Mouse (Mus musculus): Measurements from ENCODE around the gene Adap1. TPM values are rescaled to one million over a fixed set of nuclear protein-coding genes. Genes with fewer than 3 reads are reported as not detected.
A peak's percentile ranks its signal among the peaks of the same experiment; 100 is the strongest.

Gene Adap1
- polyA plus RNA-seq, 1 experiment from 2014 or later, result 3.3 TPM

DNA sequence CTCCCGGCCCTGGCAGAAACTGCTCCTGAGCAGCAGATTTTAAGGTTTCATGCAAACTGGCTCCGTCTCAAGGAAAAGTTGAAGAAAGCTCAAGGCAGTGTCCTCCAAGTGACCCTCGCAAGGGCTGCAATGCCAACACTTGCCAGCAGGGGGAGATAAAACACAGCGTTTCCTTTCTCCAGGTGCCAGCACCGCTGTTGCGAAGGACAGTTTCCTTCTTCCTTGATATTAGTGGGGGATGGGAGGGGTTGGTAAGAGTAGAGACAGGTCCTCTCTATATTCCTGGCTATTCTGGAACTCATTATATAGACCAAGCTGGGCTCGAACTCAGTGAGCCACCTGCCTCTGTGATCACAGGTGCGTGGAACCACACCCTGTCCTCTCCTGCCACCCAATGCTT lies 6.3 kb upstream of the Adap1 start:
- Histone ChIP-seq H3K27ac (no peak overlapping the region), H3K9ac (no peak overlapping the region), H3K27me3 (peaks cover 25% of the 10 kb centered on the region), H3K9me3 (no peaks in the 10 kb centered on the region), H3K4me1 (no peaks in the 10 kb centered on the region), H3K36me3 (replicated peaks) (peaks cover 22% of the 10 kb centered on the region), H3K4me2 (no peak overlapping the region), H3K4me3 (replicated peaks) (no peak overlapping the region)
- 25% methylated on average over 8 of the region's 8 CpGs for WGBS
- ATAC-seq (ENCODE audit: low FRiP score), result peak; percentile 9; the same call in 1 of the 2 replicates

DNA sequence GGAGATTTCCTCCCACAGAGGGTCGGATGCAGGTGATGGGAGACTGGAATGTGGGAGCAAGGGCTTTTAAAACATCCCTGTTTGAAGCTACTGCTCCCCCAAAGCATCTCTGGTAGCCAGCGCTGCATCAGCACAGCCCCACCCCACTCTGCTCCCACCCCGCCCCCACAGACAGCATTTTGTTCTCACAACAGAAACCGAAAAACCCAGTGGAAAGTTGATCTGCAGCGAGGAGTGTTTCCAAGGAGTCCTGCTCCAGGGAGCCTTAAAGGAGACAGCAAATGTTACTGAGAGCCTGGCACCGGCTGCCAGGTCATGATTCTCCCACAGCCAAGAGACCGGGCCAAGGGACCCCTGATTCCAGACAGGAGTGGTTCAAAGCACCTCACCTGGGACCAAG lies 5.3 kb upstream of the Adap1 start:
- H3K27ac ChIP-seq, result no peak overlapping the region
- H3K4me2 ChIP-seq, result no peak overlapping the region
- no peak overlapping the region for H3K4me3 ChIP-seq (replicated peaks)
- no peaks in the 10 kb centered on the region for H3K9me3 ChIP-seq
- no peak overlapping the region for H3K9ac ChIP-seq
- 70% methylated on average over 7 of the region's 7 CpGs for WGBS
- H3K27me3 ChIP-seq, result peaks cover 34% of the 10 kb centered on the region
- ATAC-seq (ENCODE audit: low FRiP score), result no peak
- H3K4me1 ChIP-seq, result peaks cover 1% of the 10 kb centered on the region; the same call in 1 of the 2 replicates
- peaks cover 12% of the 10 kb centered on the region for H3K36me3 ChIP-seq (replicated peaks)

DNA sequence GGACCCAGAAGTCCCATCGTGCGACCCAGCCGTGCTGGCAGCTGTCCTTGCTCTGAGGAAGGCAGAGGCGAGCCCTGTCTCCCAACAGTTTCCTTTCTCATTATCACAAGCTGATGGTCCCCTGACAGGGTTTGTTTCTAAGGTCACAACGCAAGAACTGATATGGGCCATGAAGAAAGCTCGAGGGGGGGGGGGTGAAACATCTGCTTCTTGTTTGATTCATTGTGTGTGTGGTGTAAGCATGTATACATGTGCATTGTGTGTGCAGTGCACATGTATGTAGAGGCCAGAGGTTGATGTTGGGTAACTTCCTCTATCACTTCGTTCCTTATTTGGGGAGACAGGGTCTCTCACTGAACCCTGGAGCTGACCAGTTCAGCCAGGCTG lies 2.2 kb upstream of the Adap1 start:
- peaks cover 66% of the 10 kb centered on the region for H3K27me3 ChIP-seq
- peaks cover 14% of the 10 kb centered on the region for H3K4me1 ChIP-seq
- H3K4me2 ChIP-seq, result no peak overlapping the region
- H3K9me3 ChIP-seq, result no peaks in the 10 kb centered on the region
- no peak overlapping the region for H3K27ac ChIP-seq
- no peak for ATAC-seq (ENCODE audit: low FRiP score)
- no peak overlapping the region for H3K4me3 ChIP-seq (replicated peaks)
- WGBS, result 76% methylated on average over 7 of the region's 7 CpGs
- H3K36me3 ChIP-seq (replicated peaks), result no peaks in the 10 kb centered on the region
- H3K9ac ChIP-seq, result no peak overlapping the region

DNA sequence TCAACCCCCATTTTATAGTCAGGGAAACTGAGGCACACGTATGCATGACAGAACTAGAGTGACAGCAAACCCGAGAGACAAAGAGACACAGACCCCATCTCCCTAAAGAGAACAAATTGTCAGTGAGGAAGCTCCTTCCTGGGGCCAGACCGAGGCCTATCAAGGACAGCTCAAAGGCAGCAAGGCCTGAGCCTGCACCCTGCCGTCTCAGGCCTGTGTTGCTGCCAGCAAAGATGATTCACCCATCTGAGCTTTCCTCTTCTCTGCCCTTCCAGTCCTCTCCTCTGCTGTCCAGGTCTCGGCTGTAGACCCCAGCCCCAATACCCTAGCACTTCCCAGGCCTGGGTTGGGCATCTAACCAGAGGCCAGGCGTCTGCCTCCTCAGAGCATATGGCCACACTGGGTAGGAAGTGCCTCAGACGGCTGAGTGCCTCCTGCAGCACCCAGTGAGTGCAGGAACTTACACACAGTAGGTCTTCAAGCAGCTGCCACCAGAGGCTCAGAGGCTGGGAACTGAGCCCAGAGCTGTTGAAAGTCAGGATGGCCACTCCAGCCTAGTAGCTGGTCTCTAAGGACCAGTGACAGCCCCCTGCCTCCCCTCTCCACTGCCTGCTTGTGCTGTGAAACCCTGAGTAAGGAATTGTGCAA lies 1.7 kb upstream of the Adap1 start:
- no peak overlapping the region for H3K27ac ChIP-seq
- no peak overlapping the region for H3K4me3 ChIP-seq (replicated peaks)
- H3K4me1 ChIP-seq, result peaks cover 14% of the 10 kb centered on the region
- H3K4me2 ChIP-seq, result no peak overlapping the region
- H3K9ac ChIP-seq, result no peak overlapping the region
- H3K36me3 ChIP-seq (replicated peaks), result no peaks in the 10 kb centered on the region
- peaks cover 68% of the 10 kb centered on the region for H3K27me3 ChIP-seq
- 75% methylated on average over 7 of the region's 7 CpGs for WGBS
- no peaks in the 10 kb centered on the region for H3K9me3 ChIP-seq
- ATAC-seq (ENCODE audit: low FRiP score), result no peak

GRCm38 (mm10) chr5:139326111-139326696 lies 782 bp upstream of the Adap1 start:
- H3K27me3 ChIP-seq, result peaks cover 65% of the 10 kb centered on the region

DNA sequence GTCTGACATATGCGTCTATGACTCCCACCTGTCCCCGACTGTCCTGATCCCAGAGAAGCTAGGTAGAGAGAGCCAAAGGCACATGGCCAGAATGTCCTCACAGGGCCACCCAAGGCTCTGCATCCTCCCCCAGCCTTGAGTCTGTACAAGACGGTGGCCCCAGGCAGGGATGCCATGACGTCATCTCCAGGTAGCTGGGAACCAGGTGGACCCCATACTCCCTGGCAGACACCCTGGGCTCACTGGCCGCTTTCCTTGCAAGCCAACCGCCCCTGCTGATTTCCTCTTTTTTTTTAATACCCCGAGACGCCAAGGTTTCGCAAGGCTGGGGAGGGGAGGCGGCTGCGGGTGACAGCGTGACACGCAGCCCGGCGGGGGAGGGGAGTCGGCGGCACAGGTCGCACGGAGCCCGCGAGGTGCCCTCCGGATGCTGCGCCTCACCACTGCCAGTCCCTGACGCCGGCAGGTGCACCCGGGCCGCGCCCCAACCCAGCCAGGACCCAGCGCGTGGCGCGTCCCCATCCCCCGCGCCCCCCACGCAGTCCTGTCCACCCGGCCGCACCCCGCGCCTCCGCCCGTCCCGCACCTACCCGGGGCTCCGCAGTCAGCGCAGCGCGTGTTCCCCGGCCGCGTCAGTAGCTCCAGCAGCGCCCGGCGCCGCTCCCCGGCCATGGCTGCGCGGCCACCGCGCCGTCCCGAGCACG lies 579 bp downstream of the Adap1 start:
- no peak overlapping the region for H3K27ac ChIP-seq
- peak; percentile 36 for ATAC-seq (ENCODE audit: low FRiP score)
- H3K9me3 ChIP-seq, result no peaks in the 10 kb centered on the region
- H3K27me3 ChIP-seq, result peaks cover 65% of the 10 kb centered on the region
- peaks cover 14% of the 10 kb centered on the region for H3K4me1 ChIP-seq
- H3K9ac ChIP-seq, result peak overlapping the region; percentile 60
- peak overlapping the region; percentile 98 for H3K4me2 ChIP-seq
- WGBS, result 3% methylated on average over 41 of the region's 62 CpGs
- peak overlapping the region; percentile 66 for H3K4me3 ChIP-seq (replicated peaks)
- no peaks in the 10 kb centered on the region for H3K36me3 ChIP-seq (replicated peaks)

More at GRCm38 (mm10) chr5:139326111-139326696, 782 bp upstream of the Adap1 start:
- Histone ChIP-seq H3K27ac (no peak overlapping the region), H3K4me1 (peaks cover 14% of the 10 kb centered on the region), H3K9ac (no peak overlapping the region), H3K4me2 (no peak overlapping the region), H3K9me3 (no peaks in the 10 kb centered on the region), H3K36me3 (replicated peaks) (no peaks in the 10 kb centered on the region), H3K4me3 (replicated peaks) (no peak overlapping the region)
- ATAC-seq (ENCODE audit: low FRiP score), result no peak
- WGBS, result 65% methylated on average over 13 of the region's 13 CpGs

GRCm38 (mm10) chr5:139324045-139324491 lies 1.4 kb downstream of the Adap1 start:
- H3K4me3 ChIP-seq (replicated peaks), result peak overlapping the region; percentile 66; the same call in 1 of the 2 replicates
- peaks cover 61% of the 10 kb centered on the region for H3K27me3 ChIP-seq
- H3K4me1 ChIP-seq, result peaks cover 14% of the 10 kb centered on the region
- H3K9me3 ChIP-seq, result no peaks in the 10 kb centered on the region
- ATAC-seq (ENCODE audit: low FRiP score), result no peak
- no peaks in the 10 kb centered on the region for H3K36me3 ChIP-seq (replicated peaks)
- no peak overlapping the region for H3K9ac ChIP-seq
- WGBS, result 65% methylated on average over 5 of the region's 5 CpGs
- no peak overlapping the region for H3K4me2 ChIP-seq
- H3K27ac ChIP-seq, result no peak overlapping the region

DNA sequence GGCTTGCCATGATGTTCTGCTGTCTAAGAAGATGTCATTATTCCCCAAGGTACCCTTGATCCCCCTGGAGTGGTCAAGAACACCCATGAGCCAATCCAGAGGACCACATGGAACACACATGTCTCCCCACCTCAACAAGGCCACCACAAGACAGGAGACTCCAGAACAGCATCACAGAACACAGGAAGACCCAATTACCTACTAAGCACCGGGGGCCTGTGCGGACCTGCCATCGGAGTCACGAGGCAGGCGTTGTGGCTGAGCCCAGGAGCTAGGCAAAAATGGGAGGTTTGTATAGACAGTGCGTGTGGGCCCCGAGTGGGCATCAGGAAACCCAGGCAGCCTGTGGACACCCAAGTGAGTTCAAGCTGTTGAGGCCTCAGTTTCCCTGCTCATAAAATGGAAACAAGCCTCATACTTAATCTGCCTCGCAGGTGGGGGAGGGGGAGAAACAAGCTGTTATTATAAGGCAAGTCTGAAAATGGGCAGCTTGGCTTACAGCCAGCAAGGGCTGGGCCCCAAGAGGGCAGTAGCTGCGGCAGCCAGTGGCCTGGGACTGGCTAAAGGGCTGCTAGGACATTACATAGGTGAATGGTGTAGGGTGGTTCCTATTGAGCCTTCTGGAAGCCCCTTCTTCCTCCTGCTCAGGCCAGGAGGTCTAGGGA lies 2.0 kb downstream of the Adap1 start:
- Histone ChIP-seq H3K36me3 (replicated peaks) (no peaks in the 10 kb centered on the region), H3K27me3 (peaks cover 57% of the 10 kb centered on the region), H3K27ac (no peak overlapping the region), H3K4me3 (replicated peaks) (no peak overlapping the region), H3K4me1 (peaks cover 14% of the 10 kb centered on the region), H3K9ac (no peak overlapping the region), H3K9me3 (no peaks in the 10 kb centered on the region), H3K4me2 (no peak overlapping the region)
- 85% methylated on average over 9 of the region's 9 CpGs for WGBS
- no peak for ATAC-seq (ENCODE audit: low FRiP score)

DNA sequence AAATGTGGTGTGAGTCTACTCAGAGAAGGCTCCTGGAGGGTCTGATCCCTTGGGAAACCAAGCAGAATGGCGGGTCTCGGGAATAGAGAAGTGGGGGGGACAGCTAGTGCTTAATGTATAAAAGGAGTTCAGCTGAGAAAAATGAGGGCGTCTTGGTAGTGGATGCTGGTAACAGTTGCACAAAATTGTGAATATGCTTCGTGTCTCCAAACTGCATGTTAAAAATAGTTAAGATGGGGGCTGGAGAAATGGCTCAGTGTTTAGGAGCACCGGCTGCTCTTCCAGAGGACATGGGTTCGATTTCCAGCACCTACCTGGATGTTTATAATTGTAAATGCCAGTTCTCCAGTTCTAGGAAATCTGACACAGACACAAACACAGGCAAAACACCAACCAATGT lies 4.1 kb downstream of the Adap1 start:
- H3K9ac ChIP-seq, result no peak overlapping the region
- no peak overlapping the region for H3K4me2 ChIP-seq
- no peak overlapping the region for H3K4me3 ChIP-seq (replicated peaks)
- H3K27ac ChIP-seq, result no peak overlapping the region
- ATAC-seq (ENCODE audit: low FRiP score), result no peak
- H3K9me3 ChIP-seq, result no peaks in the 10 kb centered on the region
- WGBS, result 76% methylated on average over 6 of the region's 6 CpGs
- peaks cover 44% of the 10 kb centered on the region for H3K27me3 ChIP-seq
- no peaks in the 10 kb centered on the region for H3K36me3 ChIP-seq (replicated peaks)
- peaks cover 14% of the 10 kb centered on the region for H3K4me1 ChIP-seq

- 82% methylated on average over 7 of the region's 7 CpGs for WGBS
- Histone ChIP-seq H3K4me2 (no peak overlapping the region), H3K4me1 (peaks cover 9% of the 10 kb centered on the region), H3K27me3 (peaks cover 35% of the 10 kb centered on the region), H3K4me3 (replicated peaks) (no peak overlapping the region), H3K9me3 (no peaks in the 10 kb centered on the region), H3K27ac (no peak overlapping the region), H3K36me3 (replicated peaks) (no peaks in the 10 kb centered on the region), H3K9ac (no peak overlapping the region)
- no peak for ATAC-seq (ENCODE audit: low FRiP score)
Observed at GRCm38 (mm10) chr5:139320424-139320823, 5.0 kb downstream of the Adap1 start.

- 69% methylated on average over 21 of the region's 21 CpGs for WGBS
- peaks cover 13% of the 10 kb centered on the region; the same call in 1 of the 2 replicates for H3K27me3 ChIP-seq
- H3K4me2 ChIP-seq, result no peak overlapping the region
- ATAC-seq (ENCODE audit: low FRiP score), result no peak
- no peak overlapping the region for H3K27ac ChIP-seq
- H3K9me3 ChIP-seq, result no peaks in the 10 kb centered on the region
- H3K36me3 ChIP-seq (replicated peaks), result no peaks in the 10 kb centered on the region
- no peaks in the 10 kb centered on the region for H3K4me1 ChIP-seq
- H3K9ac ChIP-seq, result no peak overlapping the region
- no peak overlapping the region for H3K4me3 ChIP-seq (replicated peaks)
Observed at GRCm38 (mm10) chr5:139317751-139318504, 7.5 kb downstream of the Adap1 start.
